Mouse (Mus musculus): Measurements from ENCODE around the gene Myo1a. TPM values are rescaled to one million over a fixed set of nuclear protein-coding genes. Genes with fewer than 3 reads are reported as not detected.
"Not testable (repeated sequence)": the region's sequence is repeated elsewhere in the genome, so short reads cannot be mapped to it uniquely, and the experiment has no call there.

Myo1a gene
- polyA plus RNA-seq (2014; fragmentation: Nextera tagmentation; extraction: Ambion mirVana): 0.14 and 0.49 TPM in 2 replicates

DNA sequence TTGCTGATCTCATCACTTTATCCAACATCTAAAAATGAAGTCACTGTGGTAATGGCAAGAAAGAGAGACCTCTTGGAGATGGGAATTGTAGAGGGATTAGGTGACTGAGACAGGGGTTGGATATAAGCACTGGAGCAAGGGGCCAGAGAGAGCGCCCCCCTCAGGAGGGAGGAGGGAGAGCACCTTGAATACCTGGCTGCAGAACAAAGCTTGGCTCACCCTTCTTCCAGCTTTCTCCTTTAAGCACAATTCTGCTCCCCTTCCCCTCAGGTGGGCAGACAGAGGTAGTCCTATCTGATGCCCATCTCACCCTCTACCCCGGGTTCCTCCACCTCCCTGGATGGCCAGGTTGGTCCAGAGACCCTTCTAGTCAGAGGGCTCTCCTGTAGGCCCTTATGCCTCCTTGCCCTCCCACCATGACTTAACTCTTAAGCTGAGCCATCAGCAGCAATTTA, at the start of gene Myo1a:
Gene Myo1a, plus strand, starts transcription at position 405 of the 455 bp plus-strand sequence.
- no peak for ATAC-seq (replicated peaks; ENCODE audit: insufficient number of reproducible peaks, low FRiP score, low TSS enrichment)
- H3K4me2 ChIP-seq: no peak within 1 kb of the TSS
- H3K27me3 ChIP-seq (ENCODE audit: control insufficient read depth, insufficient read depth, low read length): no peaks in the 10 kb centered on the region
- no peak within 1 kb of the TSS for H3K27ac ChIP-seq (ENCODE audit: low read depth, low read length)
- H3K36me3 ChIP-seq (ENCODE audit: control insufficient read depth, insufficient read depth, low read length): 0 out of 2 replicates have a peak, but pooled peaks cover 2% of the 10 kb centered on the region
- H3K9me3 ChIP-seq (replicated peaks; ENCODE audit: control insufficient read depth, low read length): no peaks in the 10 kb centered on the region
- H3K9ac ChIP-seq (ENCODE audit: low read depth, low read length): no peak within 1 kb of the TSS
- 56% methylated on average over 2 of the region's 2 CpGs for WGBS (ENCODE audit: insufficient replicate concordance)
- H3K4me3 ChIP-seq (ENCODE audit: low read depth, low read length): no peak within 1 kb of the TSS
- H3K4me1 ChIP-seq (ENCODE audit: control insufficient read depth, insufficient read depth, low read length): no peaks in the 10 kb centered on the region

- peaks cover 24% of the 10 kb centered on the region for H3K4me1 ChIP-seq (ENCODE audit: control insufficient read depth, insufficient read depth, low read length)
- not testable (repeated sequence) for H3K27ac ChIP-seq (ENCODE audit: low read depth, low read length); H3K36me3 ChIP-seq (ENCODE audit: control insufficient read depth, insufficient read depth, low read length); H3K4me2 ChIP-seq; ATAC-seq (replicated peaks; ENCODE audit: insufficient number of reproducible peaks, low FRiP score, low TSS enrichment); H3K4me3 ChIP-seq (ENCODE audit: low read depth, low read length); H3K9ac ChIP-seq (ENCODE audit: low read depth, low read length); H3K27me3 ChIP-seq (ENCODE audit: control insufficient read depth, insufficient read depth, low read length); H3K9me3 ChIP-seq (replicated peaks; ENCODE audit: control insufficient read depth, low read length)
- 42% methylated on average over 6 of the region's 6 CpGs for WGBS (ENCODE audit: insufficient replicate concordance)
These were observed 47.4 kb upstream of the Myo1a start for GRCm38 (mm10) chr10:127657617-127658016.

GRCm38 (mm10) chr10:127658076-127658475, 46.9 kb upstream of the Myo1a start:
- ATAC-seq (replicated peaks; ENCODE audit: insufficient number of reproducible peaks, low FRiP score, low TSS enrichment): no peak
- Histone ChIP-seq H3K9me3 (replicated peaks; ENCODE audit: control insufficient read depth, low read length) (no peaks in the 10 kb centered on the region), H3K27ac (ENCODE audit: low read depth, low read length) (no peak overlapping the region), H3K4me3 (ENCODE audit: low read depth, low read length) (no peak overlapping the region), H3K9ac (ENCODE audit: low read depth, low read length) (no peak overlapping the region), H3K4me2 (no peak overlapping the region), H3K4me1 (ENCODE audit: control insufficient read depth, insufficient read depth, low read length) (peaks cover 25% of the 10 kb centered on the region), H3K27me3 (ENCODE audit: control insufficient read depth, insufficient read depth, low read length) (no peaks in the 10 kb centered on the region), H3K36me3 (ENCODE audit: control insufficient read depth, insufficient read depth, low read length) (peaks cover 7% of the 10 kb centered on the region; the same call in 1 of the 2 replicates)
- 16% methylated on average over 6 of the region's 6 CpGs for WGBS (ENCODE audit: insufficient replicate concordance)

GRCm38 (mm10) chr10:127659551-127659950, 45.4 kb upstream of the Myo1a start:
- H3K4me3 ChIP-seq (ENCODE audit: low read depth, low read length): no peak overlapping the region
- H3K9ac ChIP-seq (ENCODE audit: low read depth, low read length): no peak overlapping the region
- peaks cover 6% of the 10 kb centered on the region for H3K27me3 ChIP-seq (ENCODE audit: control insufficient read depth, insufficient read depth, low read length)
- peaks cover 35% of the 10 kb centered on the region for H3K4me1 ChIP-seq (ENCODE audit: control insufficient read depth, insufficient read depth, low read length)
- WGBS (ENCODE audit: insufficient replicate concordance): 71% methylated on average over 1 of the region's 1 CpGs
- ATAC-seq (replicated peaks; ENCODE audit: insufficient number of reproducible peaks, low FRiP score, low TSS enrichment): no peak
- H3K4me2 ChIP-seq: no peak overlapping the region
- H3K9me3 ChIP-seq (replicated peaks; ENCODE audit: control insufficient read depth, low read length): no peaks in the 10 kb centered on the region
- H3K36me3 ChIP-seq (ENCODE audit: control insufficient read depth, insufficient read depth, low read length): peaks cover 11% of the 10 kb centered on the region
- no peak overlapping the region for H3K27ac ChIP-seq (ENCODE audit: low read depth, low read length)

GRCm38 (mm10) chr10:127661291-127661914, 43.6 kb upstream of the Myo1a start:
- no peak for ATAC-seq (replicated peaks; ENCODE audit: insufficient number of reproducible peaks, low FRiP score, low TSS enrichment)
- peak overlapping the region; percentile 78 for H3K27ac ChIP-seq (ENCODE audit: low read depth, low read length)
- peak overlapping the region; percentile 32 for H3K4me3 ChIP-seq (ENCODE audit: low read depth, low read length)
- peaks cover 10% of the 10 kb centered on the region for H3K27me3 ChIP-seq (ENCODE audit: control insufficient read depth, insufficient read depth, low read length)
- H3K9ac ChIP-seq (ENCODE audit: low read depth, low read length): peak overlapping the region; percentile 65
- H3K4me2 ChIP-seq: peak overlapping the region; percentile 71
- peaks cover 40% of the 10 kb centered on the region for H3K4me1 ChIP-seq (ENCODE audit: control insufficient read depth, insufficient read depth, low read length)
- WGBS (ENCODE audit: insufficient replicate concordance): 15% methylated on average over 14 of the region's 14 CpGs
- peaks cover 11% of the 10 kb centered on the region for H3K36me3 ChIP-seq (ENCODE audit: control insufficient read depth, insufficient read depth, low read length)
- no peaks in the 10 kb centered on the region for H3K9me3 ChIP-seq (replicated peaks; ENCODE audit: control insufficient read depth, low read length)

GRCm38 (mm10) chr10:127661915-127662663, 42.9 kb upstream of the Myo1a start:
- ATAC-seq (replicated peaks; ENCODE audit: insufficient number of reproducible peaks, low FRiP score, low TSS enrichment): peak; percentile 19
- peak overlapping the region; percentile 65 for H3K9ac ChIP-seq (ENCODE audit: low read depth, low read length)
- H3K4me1 ChIP-seq (ENCODE audit: control insufficient read depth, insufficient read depth, low read length): peaks cover 40% of the 10 kb centered on the region
- no peaks in the 10 kb centered on the region for H3K9me3 ChIP-seq (replicated peaks; ENCODE audit: control insufficient read depth, low read length)
- 1% methylated on average over 16 of the region's 16 CpGs for WGBS (ENCODE audit: insufficient replicate concordance)
- H3K27ac ChIP-seq (ENCODE audit: low read depth, low read length): peak overlapping the region; percentile 78
- H3K36me3 ChIP-seq (ENCODE audit: control insufficient read depth, insufficient read depth, low read length): peaks cover 8% of the 10 kb centered on the region
- peaks cover 10% of the 10 kb centered on the region for H3K27me3 ChIP-seq (ENCODE audit: control insufficient read depth, insufficient read depth, low read length)
- H3K4me2 ChIP-seq: peak overlapping the region; percentile 71
- peak overlapping the region; percentile 32 for H3K4me3 ChIP-seq (ENCODE audit: low read depth, low read length)

- no peak for ATAC-seq (replicated peaks; ENCODE audit: insufficient number of reproducible peaks, low FRiP score, low TSS enrichment)
- Histone ChIP-seq H3K27ac (ENCODE audit: low read depth, low read length) (peak overlapping the region; percentile 78), H3K4me3 (ENCODE audit: low read depth, low read length) (peak overlapping the region; percentile 32; the same call in 1 of the 2 replicates), H3K27me3 (ENCODE audit: control insufficient read depth, insufficient read depth, low read length) (peaks cover 10% of the 10 kb centered on the region), H3K4me1 (ENCODE audit: control insufficient read depth, insufficient read depth, low read length) (peaks cover 40% of the 10 kb centered on the region), H3K4me2 (peak overlapping the region; percentile 71), H3K36me3 (ENCODE audit: control insufficient read depth, insufficient read depth, low read length) (peaks cover 8% of the 10 kb centered on the region), H3K9ac (ENCODE audit: low read depth, low read length) (peak overlapping the region; percentile 43; the same call in 1 of the 2 replicates), H3K9me3 (replicated peaks; ENCODE audit: control insufficient read depth, low read length) (no peaks in the 10 kb centered on the region)
- 22% methylated on average over 19 of the region's 19 CpGs for WGBS (ENCODE audit: insufficient replicate concordance)
These were observed 42.2 kb upstream of the Myo1a start for GRCm38 (mm10) chr10:127662666-127663253.

DNA sequence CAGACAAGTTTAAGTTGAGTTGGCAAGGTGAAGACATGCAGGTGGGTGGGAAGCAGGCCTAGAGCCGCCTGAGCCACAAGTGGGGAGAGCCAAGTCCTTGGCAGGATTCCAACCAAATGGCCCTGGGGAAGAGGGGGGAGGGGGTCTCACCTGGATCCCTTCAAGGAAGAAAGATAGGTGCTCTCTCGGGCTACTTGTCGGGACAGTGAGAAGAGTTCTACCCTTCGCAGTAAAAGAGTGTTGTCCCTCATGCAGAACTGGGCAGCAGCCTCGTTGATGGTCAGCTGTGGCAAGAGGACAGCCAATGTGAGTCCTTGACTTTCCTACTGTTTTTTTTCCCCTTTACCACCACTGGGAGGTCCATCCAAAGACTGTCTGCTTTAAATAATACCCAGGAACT, 41.4 kb upstream of the Myo1a start:
- Histone ChIP-seq H3K4me3 (ENCODE audit: low read depth, low read length) (no peak overlapping the region), H3K9ac (ENCODE audit: low read depth, low read length) (no peak overlapping the region), H3K36me3 (ENCODE audit: control insufficient read depth, insufficient read depth, low read length) (peaks cover 8% of the 10 kb centered on the region), H3K27me3 (ENCODE audit: control insufficient read depth, insufficient read depth, low read length) (peaks cover 10% of the 10 kb centered on the region), H3K4me1 (ENCODE audit: control insufficient read depth, insufficient read depth, low read length) (peaks cover 43% of the 10 kb centered on the region), H3K9me3 (replicated peaks; ENCODE audit: control insufficient read depth, low read length) (no peaks in the 10 kb centered on the region), H3K27ac (ENCODE audit: low read depth, low read length) (no peak overlapping the region), H3K4me2 (no peak overlapping the region)
- no peak for ATAC-seq (replicated peaks; ENCODE audit: insufficient number of reproducible peaks, low FRiP score, low TSS enrichment)
- 32% methylated on average over 5 of the region's 5 CpGs for WGBS (ENCODE audit: insufficient replicate concordance)

All from heart, embryonic 11.5 days (tissue).